Mouse (Mus musculus): Measurements from ENCODE around the gene Exoc6b. TPM values are rescaled to one million over a fixed set of nuclear protein-coding genes. Genes with fewer than 3 reads are reported as not detected.
A peak's percentile ranks its signal among the peaks of the same experiment; 100 is the strongest.
"Not testable (repeated sequence)": the region's sequence is repeated elsewhere in the genome, so short reads cannot be mapped to it uniquely, and the experiment has no call there.

Gene Exoc6b
- 10 to 100 TPM; 42.7 to 55.3 TPM for total RNA-seq (2021)
- long read RNA-seq, experiment 1, full-length matches to known transcripts: 1 of 7 reads
- long read RNA-seq, experiment 1, partial matches to known transcripts: 3 of 7 reads
- long read RNA-seq, experiment 1, other reads (novel, unspliced or antisense): 3 of 7 reads
- long read RNA-seq, experiment 2, partial matches to known transcripts: 9 of 15 reads
- long read RNA-seq, experiment 2, other reads (novel, unspliced or antisense): 4 of 15 reads

- DNase-seq (ENCODE audit: low spot score in 2 of 2): peak; percentile 60 to 67
Observed at GRCm38 (mm10) chr6:85069023-85069985, at the start of gene Exoc6b. Gene Exoc6b, minus strand, starts transcription at chr6:85069513.

- peak in 1 of 2 experiments; percentile 35 for DNase-seq (ENCODE audit: low spot score in 2 of 2)
Observed at GRCm38 (mm10) chr6:85117545-85118511, 48.5 kb upstream of the Exoc6b start.

GRCm38 (mm10) chr6:85105033-85105615 lies 35.8 kb upstream of the Exoc6b start:
- no peak for DNase-seq (ENCODE audit: low spot score in 2 of 2)

GRCm38 (mm10) chr6:85103321-85103720 lies 34.0 kb upstream of the Exoc6b start:
- DNase-seq (ENCODE audit: low spot score in 2 of 2): no peak

DNA sequence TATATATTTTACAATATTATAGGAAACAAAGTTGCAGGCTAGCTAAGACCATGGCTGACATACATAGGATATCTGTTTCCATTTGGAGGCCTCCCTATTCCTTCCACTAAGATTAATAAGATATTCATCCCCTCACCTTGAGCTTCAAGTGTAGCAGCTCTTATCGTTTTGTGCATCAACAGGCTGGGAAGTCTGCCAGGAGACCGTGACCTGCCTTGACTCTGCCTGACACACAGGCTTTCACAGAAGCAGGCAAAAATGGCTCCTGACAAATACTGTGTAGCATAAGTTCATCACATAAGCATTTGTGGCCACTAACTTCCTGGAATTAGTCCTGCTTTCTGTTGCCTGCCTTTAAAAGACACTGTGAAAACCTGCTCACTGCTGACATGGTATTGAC lies 27.1 kb upstream of the Exoc6b start:
- peak in 1 of 2 experiments; percentile 15 for DNase-seq (ENCODE audit: low spot score in 2 of 2)

- DNase-seq (ENCODE audit: low spot score in 2 of 2): no peak
Observed at GRCm38 (mm10) chr6:85087425-85087824, 18.1 kb upstream of the Exoc6b start.

DNA sequence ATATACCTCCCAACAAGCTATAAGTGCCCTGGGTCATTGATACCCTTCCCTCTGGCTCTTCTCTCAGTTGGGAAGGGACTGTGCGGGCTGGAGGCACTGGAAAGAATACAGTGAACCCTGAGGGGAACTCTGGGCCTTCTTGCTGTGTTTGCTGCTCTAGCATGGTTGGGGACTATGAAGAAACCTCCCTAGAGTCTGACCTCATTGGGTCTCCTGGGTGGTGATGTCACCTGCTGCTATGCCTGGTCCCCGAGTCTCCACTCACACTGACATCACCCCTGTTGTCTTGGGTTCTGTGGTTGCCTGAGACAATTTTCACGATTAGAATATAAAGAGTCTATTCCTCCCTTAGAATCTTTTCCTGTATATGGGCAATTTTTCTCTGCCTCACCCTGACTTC lies 17.3 kb upstream of the Exoc6b start:
- no peak for DNase-seq (ENCODE audit: low spot score in 2 of 2)

- DNase-seq (ENCODE audit: low spot score in 2 of 2): not testable (repeated sequence)
Observed at GRCm38 (mm10) chr6:85076179-85076720, 6.9 kb upstream of the Exoc6b start.

DNA sequence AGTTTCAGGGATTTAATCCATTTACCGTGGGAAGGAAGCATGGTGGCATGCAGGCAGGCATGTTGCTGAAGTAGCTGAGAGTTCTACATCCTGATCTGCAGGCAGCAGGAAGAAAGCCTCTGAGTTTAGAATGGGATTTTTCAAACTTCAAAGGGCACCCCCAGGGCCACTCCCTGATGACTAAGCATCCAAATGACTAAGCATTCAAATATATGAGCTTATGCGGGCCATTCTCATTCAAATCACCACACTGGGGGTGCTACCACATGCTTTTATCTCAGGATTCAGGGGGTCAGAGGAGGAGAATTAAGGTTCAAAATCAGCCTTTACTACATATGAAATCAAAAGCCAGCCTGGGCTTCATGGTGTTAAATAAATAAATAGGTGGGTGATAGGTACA lies 5.7 kb upstream of the Exoc6b start:
- DNase-seq (ENCODE audit: low spot score in 2 of 2): no peak

DNA sequence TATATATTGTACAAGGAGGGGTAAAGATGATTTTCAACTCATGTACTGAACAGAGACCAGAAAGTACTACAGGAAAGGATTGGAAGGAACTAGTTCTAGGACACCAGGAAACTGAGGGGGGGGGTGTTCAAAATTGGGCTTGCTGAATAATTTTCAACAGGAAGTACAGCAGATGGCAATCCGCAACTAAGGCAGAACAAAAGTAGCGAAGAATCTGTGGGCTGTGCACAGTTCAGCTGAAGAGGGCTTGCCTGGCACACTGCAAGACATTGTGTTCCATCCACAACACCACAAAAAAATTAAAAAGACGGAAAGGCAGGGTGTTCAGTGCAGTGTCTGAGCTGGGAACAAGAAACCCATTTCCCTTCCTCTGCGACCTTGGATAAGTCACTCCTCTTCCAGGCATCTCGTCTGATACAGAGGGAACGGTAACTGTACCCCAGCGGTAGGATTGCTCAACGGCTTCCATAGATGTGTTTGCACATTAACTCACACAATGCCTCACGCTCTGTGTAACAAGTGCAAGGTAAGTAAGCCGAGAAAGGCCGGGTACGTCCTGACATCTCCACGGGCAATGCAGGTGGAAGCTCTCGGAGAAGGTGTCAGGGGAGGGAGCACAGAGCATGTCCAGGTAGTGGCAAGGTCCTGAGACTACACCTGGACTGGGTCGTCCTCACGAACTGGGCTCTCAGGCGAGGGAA lies 841 bp downstream of the Exoc6b start:
- no peak for DNase-seq (ENCODE audit: low spot score in 2 of 2)

DNA sequence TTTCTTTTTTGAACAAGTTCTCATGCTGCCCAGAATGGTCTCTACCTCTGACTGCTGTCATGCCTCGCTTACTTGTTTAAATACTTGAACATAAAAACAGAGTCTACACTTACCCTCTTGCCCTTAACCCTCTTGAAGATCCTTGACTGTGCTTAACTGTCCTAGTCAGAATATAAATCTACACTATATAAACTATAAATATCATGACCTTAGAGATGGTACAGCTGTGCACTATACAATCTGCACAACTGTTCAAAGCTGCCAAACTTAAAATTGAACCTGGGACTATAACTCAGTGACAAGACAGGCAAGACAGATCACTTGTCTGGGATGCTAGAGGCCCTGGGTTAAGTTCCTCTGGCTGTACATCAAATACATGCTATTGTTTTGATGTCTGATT lies 11.7 kb downstream of the Exoc6b start:
- DNase-seq (ENCODE audit: low spot score in 2 of 2): no peak

DNA sequence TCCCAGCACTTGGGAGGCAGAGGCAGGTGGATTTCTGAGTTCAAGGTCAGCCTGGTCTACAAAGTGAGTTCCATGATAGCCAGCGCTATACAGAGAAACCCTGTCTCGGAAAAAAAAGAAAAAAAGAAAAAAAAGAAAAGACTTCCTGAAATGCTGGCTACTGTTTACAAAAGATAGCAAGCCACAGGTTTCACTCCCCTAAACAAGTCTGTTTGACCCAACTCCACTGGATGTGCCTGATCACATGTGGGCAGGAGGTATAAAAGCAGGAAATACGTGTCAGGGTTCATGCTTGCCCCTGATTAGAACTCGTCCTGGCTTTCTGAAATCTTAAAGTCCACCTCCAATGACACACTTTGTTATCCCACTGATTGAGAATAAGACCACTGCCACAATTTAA lies 18.2 kb downstream of the Exoc6b start:
- DNase-seq (ENCODE audit: low spot score in 2 of 2): no peak

GRCm38 (mm10) chr6:85046531-85046930 lies 22.8 kb downstream of the Exoc6b start:
- DNase-seq (ENCODE audit: low spot score in 2 of 2): no peak

- DNase-seq (ENCODE audit: low spot score in 2 of 2): no peak
Observed at GRCm38 (mm10) chr6:85044621-85045152, 24.6 kb downstream of the Exoc6b start.

- peak in 1 of 2 experiments; percentile 30 for DNase-seq (ENCODE audit: low spot score in 2 of 2)
Observed at GRCm38 (mm10) chr6:85037677-85038076, 31.6 kb downstream of the Exoc6b start.

GRCm38 (mm10) chr6:85029671-85030070 lies 39.6 kb downstream of the Exoc6b start:
- no peak for DNase-seq (ENCODE audit: low spot score in 2 of 2)

DNA sequence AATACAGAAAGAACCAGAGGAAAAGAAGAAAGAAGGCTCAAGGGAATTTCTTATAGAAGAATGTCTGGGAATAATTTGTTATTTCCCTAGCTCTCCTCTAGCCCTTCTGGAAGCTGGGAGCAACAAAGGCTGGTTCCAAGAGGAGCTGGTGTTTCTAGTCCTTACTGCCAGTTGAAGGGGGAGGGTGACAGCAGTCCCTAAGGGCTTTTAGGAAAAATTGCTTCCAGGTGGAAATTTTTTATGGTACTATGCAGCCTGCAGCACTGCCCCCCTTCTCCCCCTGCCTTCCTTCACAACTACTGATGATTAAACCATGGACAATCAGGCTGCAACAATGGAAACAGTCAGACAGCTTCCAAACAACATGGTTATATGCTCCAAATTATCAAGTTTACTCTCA lies 44.9 kb downstream of the Exoc6b start:
- no peak for DNase-seq (ENCODE audit: low spot score in 2 of 2)

DNA sequence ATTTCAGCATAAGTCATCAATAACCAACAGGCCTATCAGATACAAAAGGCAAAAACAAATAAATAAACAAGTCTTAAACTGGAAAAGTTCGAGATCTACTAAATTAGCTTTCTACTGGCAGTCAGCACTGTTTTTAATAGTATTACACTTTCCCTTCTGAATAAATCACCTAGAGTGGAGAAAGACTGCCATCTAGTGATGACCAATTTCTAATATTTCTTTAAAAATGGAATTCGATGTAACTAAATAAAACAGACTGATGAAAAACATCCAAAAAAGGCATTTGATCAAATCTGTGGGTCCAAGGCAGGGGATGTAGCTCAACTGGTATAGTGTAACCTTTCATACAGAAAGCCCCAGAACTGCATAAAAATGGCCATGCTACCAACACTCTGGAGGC lies 52.3 kb downstream of the Exoc6b start:
- no peak for DNase-seq (ENCODE audit: low spot score in 2 of 2)

DNA sequence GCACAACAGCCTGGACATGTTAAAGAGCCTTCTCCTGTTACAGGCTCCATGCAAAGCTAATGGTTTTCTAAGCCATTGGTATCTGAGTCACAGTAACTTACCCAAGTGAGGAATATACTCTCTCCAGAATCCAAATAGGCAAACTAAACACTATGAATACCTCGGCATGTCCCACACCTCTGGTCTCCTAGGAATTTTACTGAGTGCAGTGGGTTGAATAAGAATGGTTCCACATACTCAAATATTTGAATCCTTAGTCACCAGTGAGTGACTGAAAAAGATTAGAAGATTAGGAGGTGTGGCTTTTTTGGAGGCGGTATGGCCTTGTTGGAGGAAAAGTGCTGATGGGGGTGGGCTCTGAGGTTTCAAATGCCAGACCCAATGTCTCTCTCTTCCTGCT lies 55.4 kb downstream of the Exoc6b start:
- no peak for DNase-seq (ENCODE audit: low spot score in 2 of 2)

- DNase-seq (ENCODE audit: low spot score in 2 of 2): no peak
Observed at GRCm38 (mm10) chr6:85010397-85010796, 58.9 kb downstream of the Exoc6b start.
